ENCODE assay signal across 8 mouse cellular contexts in the genomic region with DNA sequence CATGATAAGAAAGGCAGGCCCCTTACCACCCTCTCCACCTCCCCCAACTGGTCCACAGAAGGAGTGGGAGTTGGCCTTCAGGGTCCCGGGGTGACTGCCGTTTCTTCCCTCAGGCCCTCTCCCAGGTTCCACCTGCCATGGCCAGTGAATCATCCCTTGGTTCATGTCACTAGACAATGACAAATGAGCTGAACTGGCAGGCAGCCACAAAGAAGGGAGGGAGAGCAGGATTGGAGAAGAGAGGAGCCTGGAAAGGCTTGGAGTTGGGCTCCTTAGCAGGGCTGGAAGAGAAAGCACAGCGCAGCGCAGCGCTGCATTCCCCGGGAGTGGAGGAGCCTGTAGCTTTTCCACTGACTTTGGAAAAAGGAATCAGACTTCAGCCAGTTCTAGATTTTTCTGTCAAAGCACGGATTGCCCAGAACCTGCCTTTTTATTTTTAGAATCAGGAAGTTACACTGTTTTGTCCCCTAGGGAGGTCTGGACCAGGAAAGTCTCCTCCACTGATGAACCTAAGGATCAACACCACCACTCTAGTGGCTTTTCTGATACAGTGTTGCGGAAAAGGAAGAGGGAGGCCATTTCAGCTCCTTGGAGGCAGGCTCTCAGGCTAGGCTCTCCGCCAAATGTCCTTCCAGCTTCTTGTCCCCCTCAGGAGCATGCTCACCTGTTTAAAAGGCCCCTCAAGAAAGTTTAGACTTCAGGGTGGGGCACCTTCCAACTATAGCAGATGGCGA. TPM values are rescaled to one million over a fixed set of nuclear protein-coding genes. Genes with fewer than 3 reads are reported as not detected.
DNase-seq lines count a peak whose midpoint lies in the region; ATAC-seq and TF ChIP-seq lines count a peak whose summit lies in the region.
"Had no signal": no experiment of that assay in that cellular context is flagged by ENCODE, and none has a peak within 500 bp of the region (broad histone marks: within the 10 kb centered on the region; RNA-seq: fewer than 3 reads in every experiment).

No protein-coding gene starts in this region.

- ATAC-seq in hindbrain, embryonic 16.5 days, result peak; percentile 53
- no peak for ATAC-seq in lung, embryonic 16.5 days (ENCODE audit: low read depth)
- no peak for ATAC-seq in forebrain, embryonic 12.5 days (ENCODE audit: low FRiP score)

- peaks cover 12% of the 10 kb centered on the region; the same call in 1 of the 2 replicates for H3K4me1 ChIP-seq in embryonic fibroblast, embryonic 13.5 days (ENCODE audit: control insufficient read depth, insufficient read depth, low read length)
- H3K4me1 ChIP-seq in hindbrain, embryonic 16.5 days (ENCODE audit: control insufficient read depth, insufficient read depth, low read depth, low read length), result peaks cover 15% of the 10 kb centered on the region
- H3K4me1 ChIP-seq in lung, embryonic 16.5 days (replicated peaks; ENCODE audit: control insufficient read depth, insufficient read depth, low read length), result peaks cover 43% of the 10 kb centered on the region
- H3K4me1 ChIP-seq in forebrain, embryonic 12.5 days, result peaks cover 20% of the 10 kb centered on the region

- H3K9ac ChIP-seq in hindbrain, embryonic 16.5 days (ENCODE audit: low read depth, low read length), result no peak overlapping the region
- H3K9ac ChIP-seq in lung, embryonic 16.5 days (ENCODE audit: low read length), result peak overlapping the region; percentile 37; the same call in 1 of the 2 replicates
- H3K9ac ChIP-seq in forebrain, embryonic 12.5 days, result no peak overlapping the region

- WGBS in hindbrain, embryonic 16.5 days, result 55% methylated on average over 10 of the region's 10 CpGs
- 36% methylated on average over 10 of the region's 10 CpGs for WGBS in lung, embryonic 16.5 days
- WGBS in forebrain, embryonic 12.5 days, result 82% methylated on average over 10 of the region's 10 CpGs

- H3K4me2 ChIP-seq in hindbrain, embryonic 16.5 days (ENCODE audit: low read length), result no peak overlapping the region
- H3K4me2 ChIP-seq in lung, embryonic 16.5 days (ENCODE audit: low read depth, low read length), result peak overlapping the region; percentile 10
- H3K4me2 ChIP-seq in forebrain, embryonic 12.5 days, result no peak overlapping the region

- H3K9me3 ChIP-seq in hindbrain, embryonic 16.5 days (ENCODE audit: control insufficient read depth, low read length), result no peaks in the 10 kb centered on the region
- H3K9me3 ChIP-seq in lung, embryonic 16.5 days (ENCODE audit: control insufficient read depth, low read length), result no peaks in the 10 kb centered on the region
- H3K9me3 ChIP-seq in forebrain, embryonic 12.5 days, result no peaks in the 10 kb centered on the region

- H3K27ac ChIP-seq in embryonic fibroblast, embryonic 13.5 days (ENCODE audit: insufficient read depth, low read length), result peak overlapping the region; percentile 56
- H3K27ac ChIP-seq in hindbrain, embryonic 16.5 days (ENCODE audit: low read depth, low read length), result 0 out of 2 replicates have a peak overlapping the region, but pooled peaks have one; percentile 17
- H3K27ac ChIP-seq in lung, embryonic 16.5 days (ENCODE audit: low read length), result peak overlapping the region; percentile 50
- H3K27ac ChIP-seq in forebrain, embryonic 12.5 days, result no peak overlapping the region
- H3K27ac ChIP-seq: macrophage had no signal

- no peak for TF ChIP-seq POLR2A in embryonic fibroblast, embryonic 13.5 days (IDR thresholded peaks at IDR 0.05; ENCODE audit: low read depth, low read length)

- H3K27me3 ChIP-seq in hindbrain, embryonic 16.5 days (replicated peaks; ENCODE audit: control insufficient read depth, insufficient read depth, low read length), result 0 out of 2 replicates have a peak, but pooled peaks cover 2% of the 10 kb centered on the region
- no peaks in the 10 kb centered on the region for H3K27me3 ChIP-seq in lung, embryonic 16.5 days (ENCODE audit: control insufficient read depth, insufficient read depth, low read depth, low read length)
- peaks cover 38% of the 10 kb centered on the region for H3K27me3 ChIP-seq in forebrain, embryonic 12.5 days

- no peak for TF ChIP-seq CTCF in embryonic fibroblast, embryonic 13.5 days (IDR thresholded peaks at IDR 0.05; ENCODE audit: borderline replicate concordance, insufficient read depth, low read length)

- no peak overlapping the region for H3K4me3 ChIP-seq in embryonic fibroblast, embryonic 13.5 days (ENCODE audit: insufficient read depth, low read length)
- no peak overlapping the region for H3K4me3 ChIP-seq in hindbrain, embryonic 16.5 days (ENCODE audit: low read length)
- H3K4me3 ChIP-seq in lung, embryonic 16.5 days (ENCODE audit: low read length), result no peak overlapping the region
- no peak overlapping the region for H3K4me3 ChIP-seq in forebrain, embryonic 12.5 days (replicated peaks)

- peak; percentile 48 for DNase-seq in urinary bladder, postnatal 25 days (ENCODE audit: low spot score)
- DNase-seq in urinary bladder, postnatal 10 days (ENCODE audit: low spot score), result no peak
- DNase-seq in frontal cortex, postnatal 25 days (ENCODE audit: low spot score in 2 of 2), result no peak

- no peaks in the 10 kb centered on the region for H3K36me3 ChIP-seq in hindbrain, embryonic 16.5 days (ENCODE audit: control insufficient read depth, insufficient read depth, low read length)
- H3K36me3 ChIP-seq in lung, embryonic 16.5 days (ENCODE audit: control insufficient read depth, insufficient read depth, low read length), result peaks cover 3% of the 10 kb centered on the region; the same call in 1 of the 2 replicates
- H3K36me3 ChIP-seq in forebrain, embryonic 12.5 days (replicated peaks), result no peaks in the 10 kb centered on the region

RNA-seq across cellular contexts. Expression of gene Rin3, which starts 4.0 kb away (rescaled TPM):
- polyA plus RNA-seq in embryonic fibroblast, embryonic 13.5 days (2011; ENCODE audit: insufficient read length, low read depth, missing spikeins), result 10.4 and 11.0 TPM in 2 replicates
- polyA plus RNA-seq in hindbrain, embryonic 16.5 days (2015; fragmentation: Nextera tagmentation; extraction: Ambion mirVana), result 2.6 and 4.2 TPM in 2 replicates
- polyA plus RNA-seq in lung, embryonic 16.5 days (2015; fragmentation: Nextera tagmentation; extraction: Ambion mirVana), result 16.4 and 16.7 TPM in 2 replicates
- polyA plus RNA-seq in forebrain, embryonic 12.5 days (2016; fragmentation: Nextera tagmentation; extraction: Ambion mirVana), result 2.2 and 2.9 TPM in 2 replicates
